ENCODE assay signal across 8 mouse cellular contexts in genomic region chr17:53478066-53478857, GRCm38 (mm10). TPM values are rescaled to one million over a fixed set of nuclear protein-coding genes. Genes with fewer than 3 reads are reported as not detected.
DNase-seq lines count a peak whose midpoint lies in the region; ATAC-seq and TF ChIP-seq lines count a peak whose summit lies in the region.

No protein-coding gene starts in this region.

- DNase-seq in heart, embryonic 10.5 days (ENCODE audit: low spot score), result no peak
- DNase-seq in heart, postnatal 10 days, result no peak
- DNase-seq in Patski (ENCODE audit: low read depth, low spot score), result peak; percentile 30
- no peak for DNase-seq in hindbrain, embryonic 10.5 days (ENCODE audit: low spot score)
- DNase-seq in lung, postnatal 36 days, result peak; percentile 32
- DNase-seq in testis, postnatal 10 days (ENCODE audit: low spot score), result no peak
- no peak for DNase-seq in spleen, postnatal 4 days (ENCODE audit: low spot score in 2 of 2)

- no peaks in the 10 kb centered on the region for H3K9me3 ChIP-seq in heart, embryonic 10.5 days
- no peaks in the 10 kb centered on the region for H3K9me3 ChIP-seq in hindbrain, embryonic 10.5 days

- no peak for TF ChIP-seq CTCF in Patski (IDR thresholded peaks at IDR 0.05)

- POLR2A ChIA-PET in Patski (lab: Charles Lee), result no interaction called here

- peaks cover 19% of the 10 kb centered on the region for H3K4me1 ChIP-seq in heart, embryonic 10.5 days
- peaks cover 23% of the 10 kb centered on the region for H3K4me1 ChIP-seq in hindbrain, embryonic 10.5 days (replicated peaks)

- in situ Hi-C loops in Patski (cut with MboI; ENCODE audit: low pct_unique_long_range_greater_than_20kb), result no loop called here

- CTCF ChIA-PET in Patski (lab: Charles Lee), result interaction anchor here (2.1 kb wide), 1 partner anchor 10 kb away, joined by 5 read pairs; no protein-coding TSS in a partner anchor

- H3K36me3 ChIP-seq in heart, embryonic 10.5 days, result no peaks in the 10 kb centered on the region
- no peaks in the 10 kb centered on the region for H3K36me3 ChIP-seq in hindbrain, embryonic 10.5 days

- peak overlapping the region; percentile 97 for H3K4me3 ChIP-seq in heart, embryonic 10.5 days
- H3K4me3 ChIP-seq in hindbrain, embryonic 10.5 days, result peak overlapping the region; percentile 86

- peak overlapping the region; percentile 98 for H3K27ac ChIP-seq in heart, embryonic 10.5 days
- H3K27ac ChIP-seq in hindbrain, embryonic 10.5 days, result peak overlapping the region; percentile 93

- intact Hi-C loops in heart, postnatal 10 days (cut with DNase I), result loop anchor here (2.0 kb wide), 2 partner anchors 89 to 211 kb away; partner anchors contain the start of genes Kat2b and Sgo1

- ATAC-seq in Patski, result peak; percentile 45
- no peak; the same call in 1 of the 2 replicates for ATAC-seq in granulocyte monocyte progenitor cell, adult 5-6 weeks (replicated peaks; ENCODE audit: poor library complexity, severe bottlenecking)

- WGBS in heart, embryonic 10.5 days, result 5% methylated on average over 15 of the region's 15 CpGs
- 9% methylated on average over 15 of the region's 15 CpGs for WGBS in hindbrain, embryonic 10.5 days

- no peaks in the 10 kb centered on the region for H3K27me3 ChIP-seq in heart, embryonic 10.5 days (ENCODE audit: insufficient read depth, poor library complexity, severe bottlenecking)
- H3K27me3 ChIP-seq in Patski, result no peaks in the 10 kb centered on the region
- H3K27me3 ChIP-seq in hindbrain, embryonic 10.5 days (ENCODE audit: insufficient read depth, poor library complexity, severe bottlenecking), result no peaks in the 10 kb centered on the region

RNA-seq across cellular contexts. Expression of gene Rab5a, which starts 0.8 kb away (rescaled TPM):
- polyA plus RNA-seq in heart, embryonic 10.5 days (2016; fragmentation: Nextera tagmentation; extraction: Ambion mirVana), result 71.7 and 90.6 TPM in 2 replicates
- 10 to 100 TPM; 66.9 to 69.0 TPM for total RNA-seq in heart, postnatal 10 days (2021)
- polyA plus RNA-seq in Patski (2021), result 93.7 TPM
- polyA plus RNA-seq in hindbrain, embryonic 10.5 days (2016; fragmentation: Nextera tagmentation; extraction: Ambion mirVana), result 68.6 and 72.7 TPM in 2 replicates
- total RNA-seq in granulocyte monocyte progenitor cell, adult 5-6 weeks (2014; fragmentation: Nextera tagmentation), result 29.6 and 38.1 TPM in 2 replicates
- 53.5 and 55.0 TPM in 2 replicates for total RNA-seq in granulocyte monocyte progenitor cell, adult 5-6 weeks (2017)

RNA-seq across cellular contexts. Expression of gene Efhb, which starts 15.1 kb away (rescaled TPM):
- polyA plus RNA-seq in heart, embryonic 10.5 days (2016; fragmentation: Nextera tagmentation; extraction: Ambion mirVana), result 0.28 and 0.38 TPM in 2 replicates
- total RNA-seq in heart, postnatal 10 days (2021), result under 1 TPM; 0.29 to 0.45 TPM
- polyA plus RNA-seq in Patski (2021), result 0.18 TPM
- 0.84 and 0.95 TPM in 2 replicates for polyA plus RNA-seq in hindbrain, embryonic 10.5 days (2016; fragmentation: Nextera tagmentation; extraction: Ambion mirVana)
- not detected in 2 replicates for total RNA-seq in granulocyte monocyte progenitor cell, adult 5-6 weeks (2014; fragmentation: Nextera tagmentation)
- not detected in 2 replicates for total RNA-seq in granulocyte monocyte progenitor cell, adult 5-6 weeks (2017)

Comparison
In these comparisons a context has a peak if more than half of its experiments do, and no peak if none do; other contexts are left out.
1. DNase-seq: peak in Patski (single experiment) and lung, postnatal 36 days (single experiment); none in heart, embryonic 10.5 days (single experiment), heart, postnatal 10 days (0 of 2), hindbrain, embryonic 10.5 days (single experiment), testis, postnatal 10 days (single experiment) and spleen, postnatal 4 days (0 of 2).